Mouse (Mus musculus) small intestine, adult 2 months (tissue): Measurements from ENCODE around the gene Zswim8. TPM values are rescaled to one million over a fixed set of nuclear protein-coding genes. Genes with fewer than 3 reads are reported as not detected.

Experiments used
- H3K27ac ChIP-seq: fragments of 200-500 bp; 2 replicates; pipeline ENCODE4 v1.5.1; 2012; ENCODE audit warnings: low read depth, low read length, control low read depth, inconsistent platforms; ENCODE audit not compliant: insufficient read depth
- H3K27me3 ChIP-seq: fragments of 200-500 bp; 2 replicates; pipeline ENCODE4 v1.6.1; 2012; ENCODE audit warnings: mild to moderate bottlenecking, moderate library complexity, low read length, inconsistent platforms; ENCODE audit not compliant: control insufficient read depth, insufficient read depth
- H3K36me3 ChIP-seq: fragments of 200-500 bp; 2 replicates; pipeline ENCODE4 v1.6.1; 2012; ENCODE audit warnings: mild to moderate bottlenecking, low read length, control low read depth, inconsistent platforms; ENCODE audit not compliant: control insufficient read depth, insufficient read depth
- H3K4me1 ChIP-seq: fragments of 200-500 bp; 2 replicates; pipeline ENCODE4 v1.6.1; 2012; ENCODE audit warnings: low read length, inconsistent platforms, mixed read lengths; ENCODE audit not compliant: control insufficient read depth, insufficient read depth, insufficient read length
- H3K4me3 ChIP-seq: fragments of 200-500 bp; 2 replicates; pipeline ENCODE4 v1.5.1; 2012; ENCODE audit warnings: low read depth, mild to moderate bottlenecking, control low read depth, inconsistent platforms, low read length, moderate library complexity
- CTCF ChIP-seq: fragments of 200-500 bp; IDR thresholded peaks from 2 replicates; pipeline ENCODE4 v1.5.1; 2012; ENCODE audit warnings: low read depth, mild to moderate bottlenecking, control low read depth, inconsistent platforms, low read length, moderate library complexity, mixed read lengths; ENCODE audit not compliant: insufficient replicate concordance, insufficient read length; ENCODE audit errors: extremely low read depth
- POLR2A ChIP-seq: fragments of 200-500 bp; IDR thresholded peaks from 2 replicates; pipeline ENCODE4 v1.6.1; 2012; ENCODE audit warnings: low read depth, mild to moderate bottlenecking, control low read depth, inconsistent platforms, low read length, moderate library complexity
- WGBS: fragments of 180-500 bp; shearing (Covaris S2); methylation state at CpG from one replicate; pipeline ENCODE4 v1.1.7; 2018; 5-methylcytosine and 5-hydroxymethylcytosine counted together
- polyA plus RNA-seq: library from polyadenylated mRNA; depleted of rRNA; stranded (reverse); fragments of >200 nt; gene quantifications from 2 replicates; pipeline ENCODE4 v1.2.3, GENCODE M21; 2012

The Zswim8 gene
- polyA plus RNA-seq, 1 experiment, result 182 TPM

- Histone ChIP-seq H3K27ac (no peak overlapping the region), H3K27me3 (no peaks in the 10 kb centered on the region), H3K36me3 (peaks cover 20% of the 10 kb centered on the region), H3K4me1 (0 out of 2 replicates have a peak, but pooled peaks cover 2% of the 10 kb centered on the region), H3K4me3 (no peak overlapping the region)
- TF ChIP-seq POLR2A (no peak), CTCF (no peak)
- WGBS, result 76% methylated on average over 3 of the region's 3 CpGs
Observed at GRCm38 (mm10) chr14:20743614-20744013, 36.3 kb downstream of the Zswim8 start.

- Histone ChIP-seq H3K36me3 (peaks cover 11% of the 10 kb centered on the region), H3K27ac (no peak overlapping the region), H3K4me1 (no peaks in the 10 kb centered on the region; the same call in 1 of the 2 replicates), H3K27me3 (no peaks in the 10 kb centered on the region), H3K4me3 (no peak overlapping the region)
- TF ChIP-seq POLR2A (no peak), CTCF (no peak)
- whole genome bisulfite sequencing, result 67% methylated on average over 3 of the region's 3 CpGs
Observed at GRCm38 (mm10) chr14:20746935-20747334, 39.6 kb downstream of the Zswim8 start.

GRCm38 (mm10) chr14:20748388-20748787 lies 41.0 kb downstream of the Zswim8 start:
- TF ChIP-seq CTCF (no peak), POLR2A (no peak)
- Histone ChIP-seq H3K4me1 (no peaks in the 10 kb centered on the region; the same call in 1 of the 2 replicates), H3K4me3 (no peak overlapping the region), H3K27me3 (no peaks in the 10 kb centered on the region), H3K27ac (no peak overlapping the region), H3K36me3 (peaks cover 8% of the 10 kb centered on the region)
- 81% methylated on average over 4 of the region's 4 CpGs for WGBS

GRCm38 (mm10) chr14:20749494-20750051 lies 42.2 kb downstream of the Zswim8 start:
- Histone ChIP-seq H3K4me3 (no peak overlapping the region), H3K27ac (no peak overlapping the region), H3K27me3 (no peaks in the 10 kb centered on the region), H3K36me3 (peaks cover 6% of the 10 kb centered on the region; the same call in 1 of the 2 replicates), H3K4me1 (no peaks in the 10 kb centered on the region; the same call in 1 of the 2 replicates)
- TF ChIP-seq CTCF (no peak), POLR2A (no peak)
- WGBS, result 84% methylated on average over 4 of the region's 4 CpGs

- no peaks in the 10 kb centered on the region; the same call in 1 of the 2 replicates for H3K4me1 ChIP-seq
- no peaks in the 10 kb centered on the region for H3K27me3 ChIP-seq
- TF ChIP-seq CTCF (no peak), POLR2A (no peak)
- 40% methylated on average over 5 of the region's 5 CpGs for WGBS
- no peak overlapping the region for H3K27ac ChIP-seq
- peaks cover 2% of the 10 kb centered on the region; the same call in 1 of the 2 replicates for H3K36me3 ChIP-seq
- H3K4me3 ChIP-seq, result no peak overlapping the region
Observed at GRCm38 (mm10) chr14:20750503-20750902, 43.2 kb downstream of the Zswim8 start.

GRCm38 (mm10) chr14:20753792-20754191 lies 46.4 kb downstream of the Zswim8 start:
- TF ChIP-seq CTCF (no peak), POLR2A (no peak)
- H3K27ac ChIP-seq, result no peak overlapping the region
- H3K4me3 ChIP-seq, result no peak overlapping the region
- peaks cover 17% of the 10 kb centered on the region for H3K36me3 ChIP-seq
- H3K27me3 ChIP-seq, result no peaks in the 10 kb centered on the region
- 69% methylated on average over 3 of the region's 3 CpGs for WGBS
- H3K4me1 ChIP-seq, result no peaks in the 10 kb centered on the region; the same call in 1 of the 2 replicates

- TF ChIP-seq CTCF, result no peak
- 90% methylated on average over 22 of the region's 22 CpGs for WGBS
- Histone ChIP-seq H3K27me3 (no peaks in the 10 kb centered on the region), H3K36me3 (peaks cover 35% of the 10 kb centered on the region), H3K4me3 (no peak overlapping the region), H3K27ac (no peak overlapping the region), H3K4me1 (no peaks in the 10 kb centered on the region)
Observed at GRCm38 (mm10) chr14:20757370-20757907, 50.1 kb downstream of the Zswim8 start.
